Mouse (Mus musculus): Measurements from ENCODE around the gene Gid4.

DNA sequence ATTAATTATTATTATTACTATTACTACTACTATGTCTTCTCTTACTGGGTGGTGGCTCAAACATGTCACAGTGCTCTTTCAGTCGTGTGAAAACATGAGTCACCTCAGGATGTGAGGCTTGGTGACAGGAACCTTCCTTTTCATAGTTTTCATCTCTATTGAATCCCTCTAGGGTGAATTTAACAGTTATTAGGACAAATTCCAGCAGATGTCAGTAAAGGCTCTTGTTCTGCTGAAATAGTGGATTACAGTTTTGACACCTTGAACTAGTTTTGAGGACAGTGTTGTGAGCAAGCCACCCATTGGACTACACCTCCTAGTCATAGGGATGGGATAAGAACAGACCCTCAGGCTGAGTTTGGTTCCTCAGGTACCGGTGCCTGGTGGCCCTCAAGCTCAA lies 78.7 kb downstream of the Gid4 start:
- TF ChIP-seq CTCF (IDR thresholded peaks at IDR 0.05; ENCODE audit: low read depth, low read length) (no peak), GATA2 (IDR thresholded peaks at IDR 0.05; ENCODE audit: borderline replicate concordance, low read depth, low read length) (no peak), TAL1 (conservative IDR thresholded peaks at IDR 0.05; ENCODE audit: low read depth, low read length) (no peak), GATA1 (IDR thresholded peaks at IDR 0.05; ENCODE audit: borderline replicate concordance, low read length) (no peak)

All from G1E (cell line).